Mouse (Mus musculus) activated CD4-positive, CD25-positive, alpha-beta regulatory T cell, adult 4 months (primary cell): ENCODE measurements around the gene Acox1. TPM values are rescaled to one million over a fixed set of nuclear protein-coding genes. Genes with fewer than 3 reads are reported as not detected.

ENCODE experiments used
- ATAC-seq: one replicate; pipeline ENCODE4 v1.8.0; 2017
- polyA plus RNA-seq, 2 experiments: library from polyadenylated mRNA; unstranded; fragments of 100-300 nt; shearing (Covaris generic); gene quantifications; one replicate each; pipeline ENCODE4 v1.2.1; 2017

Acox1 gene
- polyA plus RNA-seq, 2 experiments from 2014 or later, result 10.0 to 11.7 TPM

- ATAC-seq, result no peak
These were observed 69.6 kb downstream of the Acox1 start for GRCm38 (mm10) chr11:116129091-116129790.

- ATAC-seq, result no peak
These were observed 70.9 kb downstream of the Acox1 start for GRCm38 (mm10) chr11:116127986-116128385.

GRCm38 (mm10) chr11:116127156-116127980 lies 71.5 kb downstream of the Acox1 start, which contains the start of gene Trim47:
Trim47 (minus strand) TSS chr11:116127210.
- no peak for ATAC-seq

GRCm38 (mm10) chr11:116126261-116126660 lies 72.6 kb downstream of the Acox1 start:
- no peak for ATAC-seq

Other genes with a start within 250 kb of the Acox1 start
- not detected for gene Itgb4, start 224.3 kb downstream of the Acox1 start, polyA plus RNA-seq
- gene Galk1, start 186.3 kb downstream of the Acox1 start, polyA plus RNA-seq, result 10 to 100 TPM; 23.0 to 25.3 TPM
- 1,000 to 10,000 TPM; 1,520 to 1,873 TPM for gene H3f3b, start 171.1 kb downstream of the Acox1 start, polyA plus RNA-seq
- gene Unk, start 168.7 kb downstream of the Acox1 start, polyA plus RNA-seq, result 10 to 100 TPM; 10.4 to 12.3 TPM
- 100 to 1,000 TPM in 1 of 2 experiments, 10 to 100 TPM in 1; 68.6 to 116 TPM for gene Unc13d, start 121.1 kb downstream of the Acox1 start, polyA plus RNA-seq
- gene Wbp2, start 112.0 kb downstream of the Acox1 start, polyA plus RNA-seq, result 100 to 1,000 TPM in 1 of 2 experiments, 10 to 100 TPM in 1; 85.4 to 142 TPM
- gene Trim47, start 71.8 kb downstream of the Acox1 start, polyA plus RNA-seq, result not detected
- gene Trim65, start 67.9 kb downstream of the Acox1 start, polyA plus RNA-seq, result 10 to 100 TPM; 10.7 to 11.9 TPM
- gene Mrpl38, start 60.2 kb downstream of the Acox1 start, polyA plus RNA-seq, result 10 to 100 TPM; 17.9 to 25.8 TPM
- gene Fbf1, start 30.9 kb downstream of the Acox1 start, polyA plus RNA-seq, result 1 to 10 TPM; 2.1 to 3.4 TPM
- gene Ten1, start 190 bp downstream of the Acox1 start, polyA plus RNA-seq, result 10 to 100 TPM; 56.1 to 77.2 TPM
- not detected for gene Evpl, start 39.0 kb upstream of the Acox1 start, polyA plus RNA-seq
- gene Srp68, start 75.2 kb upstream of the Acox1 start, polyA plus RNA-seq, result 10 to 100 TPM; 33.1 to 42.4 TPM
- gene Galr2, start 81.9 kb upstream of the Acox1 start, polyA plus RNA-seq, result not detected
- gene Exoc7, start 108.2 kb upstream of the Acox1 start, polyA plus RNA-seq, result 10 to 100 TPM; 49.2 to 80.4 TPM
- not detected for gene Foxj1, start 136.4 kb upstream of the Acox1 start, polyA plus RNA-seq
- gene Rnf157, start 214.0 kb upstream of the Acox1 start, polyA plus RNA-seq, result 1 to 10 TPM; 6.6 to 6.9 TPM
- 10 to 100 TPM; 13.7 to 15.0 TPM for gene Ubald2, start 235.0 kb upstream of the Acox1 start, polyA plus RNA-seq